Mouse (Mus musculus): Measurements from ENCODE around the gene Pxt1.
"Not testable (repeated sequence)": the region's sequence is repeated elsewhere in the genome, so short reads cannot be mapped to it uniquely, and the experiment has no call there.

Gene Pxt1

DNA sequence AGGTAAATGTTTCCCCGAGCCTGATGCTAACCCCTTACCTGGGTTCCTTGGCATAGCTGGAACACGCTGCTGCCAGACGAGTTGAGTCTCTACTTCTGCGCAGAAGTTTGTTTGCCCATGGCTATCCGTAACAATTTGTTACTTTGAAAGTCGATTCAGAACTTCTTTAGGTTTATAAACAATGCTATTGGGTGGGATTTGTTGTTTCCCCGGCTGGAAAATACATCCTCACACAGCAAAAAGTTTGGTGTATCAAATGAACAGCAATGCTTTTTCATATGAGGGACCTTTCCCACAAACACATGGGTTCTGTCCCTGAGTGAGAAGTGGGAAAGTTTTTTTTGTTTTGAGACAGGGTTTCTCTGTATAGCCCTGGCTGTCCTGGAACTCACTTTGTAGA is at the start of gene Pxt1:
Gene Pxt1, minus strand, starts transcription at position 101 of the 400 bp plus-strand sequence.
- no peak for DNase-seq

DNA sequence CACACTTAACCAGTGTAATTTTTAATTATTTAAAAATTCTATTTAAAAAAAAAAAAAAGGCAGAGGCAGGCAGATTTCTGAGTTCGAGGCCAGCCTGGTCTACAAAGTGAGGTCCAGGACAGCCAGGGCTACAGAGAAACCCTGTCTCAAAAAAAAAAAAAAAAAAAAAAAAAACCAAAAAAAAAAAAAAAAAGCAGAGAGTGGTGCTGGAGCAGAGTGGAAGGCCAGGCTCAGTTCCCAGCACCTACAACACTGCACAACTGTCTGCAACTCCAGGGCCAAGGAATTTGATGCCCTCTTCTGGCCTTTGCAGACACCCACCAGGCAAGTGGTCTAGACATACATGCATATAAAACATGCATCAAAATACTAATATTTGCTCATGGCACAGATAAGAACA is 49.4 kb upstream of the Pxt1 start:
- not testable (repeated sequence) for DNase-seq

DNA sequence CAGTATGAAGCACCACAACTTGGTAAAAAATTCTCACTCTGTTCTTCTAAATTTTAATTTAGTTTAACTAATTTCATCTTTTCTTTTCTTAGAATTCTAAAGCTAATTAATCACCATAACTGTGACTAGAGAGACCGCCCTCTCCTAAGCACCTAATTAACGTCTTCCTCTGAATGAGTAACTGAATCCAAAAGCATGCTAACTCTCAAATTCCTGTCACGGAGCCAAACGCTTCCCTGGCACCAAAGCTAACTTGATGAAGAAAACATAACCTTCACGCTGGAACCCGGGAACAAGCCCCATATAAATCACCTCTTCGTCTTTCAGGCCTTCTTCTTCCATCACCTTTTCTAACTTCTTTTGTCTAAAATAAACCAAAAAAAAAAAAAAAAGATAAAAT is 48.5 kb upstream of the Pxt1 start:
- DNase-seq, result peak; percentile 87

DNA sequence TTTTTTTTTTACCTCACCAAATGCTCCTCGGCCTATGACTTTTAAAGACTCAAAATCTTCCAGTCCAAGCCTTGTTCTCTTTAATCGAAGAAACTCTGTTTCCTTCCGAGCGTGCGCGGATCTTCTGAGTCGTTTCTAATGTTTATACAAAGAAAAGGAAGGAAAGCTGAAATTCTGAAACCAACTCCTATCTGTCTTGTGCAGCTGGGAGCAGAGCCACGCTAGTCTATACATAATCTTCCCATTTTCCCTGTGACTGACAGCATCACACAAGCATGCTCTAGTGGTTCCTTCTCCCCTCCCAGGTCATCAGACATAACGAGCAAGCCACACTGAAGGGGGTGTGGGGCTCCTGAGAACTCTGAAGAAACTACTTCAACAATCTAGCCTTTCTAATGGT is 47.6 kb upstream of the Pxt1 start:
- DNase-seq, result no peak

DNA sequence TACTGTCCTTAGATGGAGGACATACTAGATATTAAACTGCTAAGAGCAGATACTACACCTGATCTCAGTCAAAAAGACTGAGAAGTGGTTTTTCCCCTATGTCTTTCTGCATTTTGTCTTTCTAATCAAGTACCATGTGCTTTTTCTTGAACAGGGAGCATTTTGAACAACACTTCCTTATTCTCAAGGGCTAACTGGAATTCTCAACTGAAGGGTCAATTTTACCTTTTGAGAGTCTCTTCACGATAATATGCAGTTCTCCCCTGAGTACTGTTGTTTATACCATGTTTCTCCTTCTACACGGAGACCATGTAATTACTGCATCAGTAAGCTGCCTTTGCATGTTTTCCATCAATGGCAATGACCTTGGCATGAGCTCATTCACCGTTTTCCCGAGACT is 46.4 kb upstream of the Pxt1 start:
- DNase-seq, result no peak

DNA sequence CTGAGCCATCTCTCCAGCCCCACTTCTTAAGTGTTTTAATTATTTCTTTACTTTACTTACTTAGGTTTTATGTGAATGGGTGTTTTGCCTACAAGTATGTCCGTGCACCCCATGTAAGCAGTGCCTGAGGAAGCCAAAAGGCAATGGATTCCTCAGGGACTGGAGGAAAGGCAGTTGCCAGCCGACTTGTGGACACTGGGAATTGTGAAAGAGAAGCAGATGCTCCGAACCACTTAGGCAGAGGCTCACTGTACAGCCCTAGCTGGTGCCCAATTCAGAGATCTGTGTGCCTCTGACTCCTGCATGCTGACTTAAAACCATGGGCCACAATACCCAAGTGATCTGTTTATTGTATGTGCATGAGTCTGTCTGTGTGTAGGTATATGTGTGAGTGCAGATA is 45.4 kb upstream of the Pxt1 start:
- no peak for DNase-seq

DNA sequence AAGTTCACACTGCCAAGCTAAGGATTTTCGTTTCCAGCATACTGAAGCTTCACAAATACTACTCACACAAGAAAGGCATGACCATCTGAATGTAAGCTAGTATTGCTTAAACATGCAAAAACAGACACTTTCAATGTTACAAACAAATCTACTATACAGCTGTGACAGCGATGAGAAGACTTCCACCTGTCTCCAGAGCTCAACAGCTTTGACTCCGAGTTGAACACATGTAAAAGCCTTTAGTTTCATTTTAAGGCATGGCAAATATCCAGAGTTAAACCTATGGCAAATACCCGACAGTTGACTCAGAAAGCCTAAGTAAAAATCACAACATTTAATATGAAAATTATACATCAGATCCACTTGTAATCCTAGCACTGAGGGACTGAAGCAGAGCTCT is 44.7 kb upstream of the Pxt1 start:
- no peak for DNase-seq

DNA sequence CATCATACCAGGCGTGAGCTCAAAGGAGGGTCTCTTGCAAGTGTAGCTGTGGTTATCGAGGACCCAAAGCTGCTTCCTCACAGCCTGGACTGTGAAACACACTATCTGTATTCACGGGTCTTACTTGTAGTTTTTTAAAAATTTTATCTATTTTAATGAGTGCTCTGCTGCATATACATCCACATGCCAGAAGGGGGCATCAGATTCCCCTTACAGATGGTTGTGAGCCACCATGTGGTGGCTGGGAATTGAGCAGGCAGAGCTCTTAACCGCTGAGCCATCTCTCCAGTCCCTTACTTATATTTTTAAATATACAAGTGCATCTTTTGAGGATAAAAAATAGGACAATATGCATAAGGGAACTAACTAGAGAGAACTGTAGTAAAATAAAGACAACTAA is 44.1 kb upstream of the Pxt1 start:
- DNase-seq, result peak; percentile 52

DNA sequence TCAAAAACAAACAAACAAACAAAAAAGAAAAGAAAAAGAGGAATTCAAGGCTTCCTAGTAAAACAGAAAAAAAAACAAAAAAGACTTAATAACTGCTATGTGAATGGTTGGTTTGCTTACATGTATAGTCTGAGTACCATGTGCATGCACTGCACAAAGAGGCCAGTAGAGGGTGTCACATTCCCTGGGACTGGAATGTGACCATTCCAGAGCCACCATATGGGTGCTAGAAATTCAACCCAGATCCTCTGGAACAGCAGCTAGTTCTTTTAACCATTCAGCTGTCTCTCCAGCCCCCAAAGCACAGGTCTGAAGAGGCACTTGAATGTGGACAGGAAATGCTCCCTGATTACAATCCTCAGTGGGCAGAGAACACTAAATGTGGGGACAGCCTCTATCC is 43.2 kb upstream of the Pxt1 start:
- peak; percentile 32 for DNase-seq

DNA sequence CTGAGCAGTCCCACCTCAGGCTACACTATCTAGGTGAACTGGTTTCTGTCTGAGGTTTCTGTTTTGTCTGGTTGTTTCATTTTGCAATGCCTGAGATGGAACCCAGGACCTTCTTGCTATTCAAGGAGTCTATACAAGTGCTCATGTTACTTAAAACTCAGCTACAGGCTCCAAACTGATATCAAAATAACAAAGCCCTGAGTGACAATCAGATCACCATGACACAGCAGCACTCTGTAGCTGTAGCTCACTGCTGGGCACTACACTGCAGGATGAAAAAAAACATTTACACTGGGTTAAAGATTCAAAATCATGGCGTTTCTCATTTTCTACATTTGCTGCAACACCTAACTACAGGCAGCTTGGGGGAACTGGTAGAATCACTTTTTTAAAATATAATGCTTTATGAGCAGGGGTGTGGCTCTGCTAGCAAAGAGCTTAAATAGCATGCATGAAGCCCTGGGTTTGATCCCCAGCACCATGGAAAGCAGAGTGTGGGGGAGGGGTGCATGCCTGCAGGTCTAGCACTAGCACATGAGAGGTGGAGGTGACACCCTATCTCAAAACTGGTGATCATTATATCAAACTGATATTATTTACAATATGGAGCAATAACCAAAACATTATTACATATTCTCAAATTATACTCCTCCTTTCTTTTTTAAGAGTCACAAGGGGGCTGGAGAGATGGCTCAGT is 41.2 kb upstream of the Pxt1 start:
- no peak for DNase-seq

DNA sequence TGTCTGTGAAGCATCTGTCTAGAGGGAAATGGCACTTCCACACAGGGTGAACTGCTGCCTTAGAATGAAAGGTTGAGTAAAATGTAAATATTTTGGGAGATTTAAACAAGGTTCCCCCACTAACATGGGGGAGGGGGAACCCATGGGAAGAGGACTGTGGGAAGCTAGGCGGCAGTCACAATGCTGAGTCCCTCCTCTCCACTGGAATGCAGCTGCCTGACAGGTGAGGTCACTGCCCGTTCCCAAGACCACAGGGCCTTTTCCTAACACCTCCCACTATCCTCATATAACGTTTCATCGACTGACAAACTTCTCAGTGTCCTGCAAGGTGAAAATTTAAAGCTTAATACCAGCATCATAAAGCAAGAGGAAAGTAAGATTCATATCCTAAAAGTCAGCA is 39.0 kb upstream of the Pxt1 start:
- no peak for DNase-seq

DNA sequence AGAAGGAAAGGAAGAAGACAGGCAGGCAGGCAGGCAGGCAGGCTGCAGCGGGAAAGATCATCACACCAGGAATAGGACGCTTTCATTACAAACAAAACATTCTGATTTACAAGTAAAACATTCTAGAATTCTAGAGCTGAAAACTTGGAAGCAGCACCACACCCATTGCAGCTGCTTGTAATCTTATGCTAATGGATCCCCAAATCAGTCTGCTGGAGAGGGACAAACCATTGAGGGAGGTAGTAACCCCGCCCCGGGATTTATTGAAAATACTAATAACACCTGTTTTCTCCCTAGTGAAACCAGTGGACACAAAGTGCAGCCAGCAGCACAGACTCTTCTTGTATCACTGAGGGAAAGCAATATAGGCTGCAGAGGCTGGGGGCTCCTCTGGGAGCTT is 37.4 kb upstream of the Pxt1 start:
- DNase-seq, result no peak

DNA sequence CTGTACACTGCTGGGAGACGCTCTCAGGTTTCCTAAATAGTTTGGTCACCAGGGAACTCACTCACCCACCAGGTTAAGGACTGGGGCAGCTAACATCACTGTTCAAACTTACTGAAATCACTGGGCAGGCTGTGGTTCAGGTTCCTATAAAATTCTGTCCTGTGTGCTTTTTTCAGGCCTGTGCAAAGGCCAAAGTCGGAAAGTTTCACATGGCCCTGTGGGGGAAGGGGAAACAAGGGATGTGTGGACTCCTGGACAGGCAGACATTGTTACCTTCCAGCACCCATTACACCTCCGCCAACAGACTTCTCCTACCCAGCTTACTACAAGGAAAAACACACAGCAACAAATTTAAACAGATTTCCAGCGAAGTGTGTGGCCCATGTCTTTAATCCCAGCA is 35.5 kb upstream of the Pxt1 start:
- DNase-seq, result peak; percentile 84

DNA sequence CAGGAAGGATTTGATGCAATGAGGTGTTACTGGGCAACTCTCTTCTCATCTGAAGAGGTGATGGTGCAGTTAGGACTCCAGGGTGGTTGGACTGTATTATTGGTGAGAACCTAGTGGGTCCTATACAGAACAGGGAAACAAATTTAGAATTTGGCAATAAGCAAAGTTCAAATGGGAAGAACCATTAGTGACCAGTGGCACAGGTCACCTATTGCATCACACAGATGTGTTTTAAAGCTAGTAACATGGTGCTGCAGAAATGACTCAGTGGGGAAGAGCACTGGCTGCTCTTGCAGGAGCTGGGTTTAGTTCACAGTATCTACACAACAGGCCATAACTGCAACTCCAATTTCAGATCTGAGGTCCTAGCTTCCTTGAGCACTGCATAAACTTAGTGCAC is 26.5 kb upstream of the Pxt1 start:
- no peak for DNase-seq

DNA sequence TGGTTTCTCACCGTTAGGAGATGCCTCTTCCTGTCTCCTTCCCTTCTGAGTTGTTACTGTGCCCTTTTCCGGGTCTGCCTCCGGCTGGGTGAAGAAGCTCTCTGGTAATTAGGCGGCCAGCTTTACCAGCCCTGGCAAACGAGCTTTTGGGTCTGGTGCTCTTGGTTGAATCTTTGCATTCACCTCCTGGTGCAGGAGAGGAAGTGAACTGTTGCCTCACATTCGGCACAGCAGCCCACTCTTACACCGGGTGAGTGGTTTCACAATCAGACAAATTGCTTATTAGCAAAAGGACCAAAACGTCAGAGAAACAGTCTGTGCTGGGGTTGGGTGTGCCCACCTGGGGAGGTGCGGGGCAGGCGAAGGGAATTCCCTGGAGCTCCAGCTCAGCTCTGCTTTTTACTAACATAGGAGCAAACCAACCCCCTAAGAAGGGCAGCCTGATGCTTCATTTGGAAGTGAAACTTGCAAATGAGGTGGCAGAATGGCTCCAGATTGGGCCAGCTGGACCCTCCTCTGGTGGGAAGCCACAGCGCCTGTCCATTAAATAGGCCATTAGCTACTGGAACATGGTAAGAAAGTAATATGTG is 23.5 kb upstream of the Pxt1 start:
- DNase-seq, result no peak

DNA sequence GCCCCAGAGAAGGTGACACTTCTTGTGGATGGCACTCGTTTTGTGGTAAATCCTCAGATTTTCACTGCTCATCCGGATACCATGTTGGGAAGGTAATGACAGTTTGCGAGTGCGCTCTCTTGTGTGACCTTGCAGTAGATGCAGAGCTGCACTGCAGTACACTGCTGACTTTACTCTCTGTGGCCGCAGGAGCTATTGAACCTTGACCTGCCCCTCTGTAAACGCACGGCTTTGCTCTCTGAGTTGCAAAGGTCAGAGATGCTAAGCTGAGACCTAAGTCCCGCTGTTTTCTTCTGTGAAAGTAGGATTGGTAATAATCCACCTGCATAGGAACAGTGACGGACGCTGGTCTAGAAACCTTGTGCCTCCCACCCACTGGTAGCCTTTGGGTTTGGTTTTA is 18.0 kb upstream of the Pxt1 start:
- DNase-seq, result peak; percentile 84

DNA sequence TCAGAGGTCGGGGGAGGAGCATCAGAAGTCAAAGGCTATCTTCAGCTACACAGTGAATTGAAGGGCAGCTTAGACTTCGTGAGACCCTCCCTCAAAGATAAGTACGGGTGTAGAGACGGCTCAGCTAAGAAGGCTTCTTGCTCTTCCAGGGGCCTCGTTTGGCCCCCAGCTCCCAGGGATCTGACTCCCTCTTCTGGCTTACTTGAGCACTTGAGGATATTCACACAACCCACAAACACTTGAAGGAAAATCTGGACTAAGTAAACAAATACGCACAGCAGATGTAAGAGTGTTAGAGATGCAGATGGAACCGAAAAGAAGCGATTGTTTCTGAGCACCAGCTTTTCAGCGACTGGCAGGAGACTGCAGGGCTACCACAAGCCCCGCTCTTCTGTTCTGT is 17.0 kb upstream of the Pxt1 start:
- DNase-seq, result no peak

DNA sequence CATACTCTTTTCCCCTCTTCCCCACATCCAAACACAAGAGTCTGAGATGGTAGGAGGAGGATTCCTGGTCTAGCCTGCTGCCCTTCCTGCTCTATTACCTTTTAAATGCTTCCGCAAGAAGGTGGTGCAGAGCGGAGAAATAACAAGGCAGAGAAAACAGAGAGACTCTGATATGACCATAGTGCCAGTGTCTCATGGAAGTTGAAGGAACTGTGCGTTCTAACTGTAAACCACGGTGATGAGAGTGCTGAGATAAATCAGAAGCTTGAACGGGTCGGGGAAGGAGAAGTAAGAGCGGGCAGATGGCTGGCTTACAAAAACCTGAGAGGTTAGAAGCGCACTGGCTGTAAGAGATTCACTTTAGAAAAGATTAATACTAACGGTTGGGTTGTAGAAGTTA is 10.8 kb upstream of the Pxt1 start:
- DNase-seq, result no peak

DNA sequence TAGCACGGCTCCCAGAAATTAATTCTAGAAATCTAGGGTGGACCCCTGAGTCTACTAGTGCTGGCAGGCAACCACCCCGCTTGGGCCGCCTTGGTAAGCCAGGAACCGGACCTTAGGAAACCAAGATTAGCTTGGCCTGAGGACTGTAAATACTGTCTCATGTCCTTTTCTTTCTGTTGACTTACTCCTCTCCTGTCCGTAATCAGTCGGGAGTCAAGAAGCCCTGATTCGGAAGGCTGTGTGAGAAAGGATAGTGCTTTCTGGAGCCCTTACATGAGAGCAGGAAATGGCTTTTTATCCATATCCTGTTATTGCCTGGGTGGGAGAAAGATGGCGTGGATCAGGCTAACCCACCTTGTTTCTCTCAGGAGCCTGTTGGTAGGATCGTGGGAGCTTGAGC is 9.6 kb upstream of the Pxt1 start:
- peak; percentile 24 for DNase-seq

DNA sequence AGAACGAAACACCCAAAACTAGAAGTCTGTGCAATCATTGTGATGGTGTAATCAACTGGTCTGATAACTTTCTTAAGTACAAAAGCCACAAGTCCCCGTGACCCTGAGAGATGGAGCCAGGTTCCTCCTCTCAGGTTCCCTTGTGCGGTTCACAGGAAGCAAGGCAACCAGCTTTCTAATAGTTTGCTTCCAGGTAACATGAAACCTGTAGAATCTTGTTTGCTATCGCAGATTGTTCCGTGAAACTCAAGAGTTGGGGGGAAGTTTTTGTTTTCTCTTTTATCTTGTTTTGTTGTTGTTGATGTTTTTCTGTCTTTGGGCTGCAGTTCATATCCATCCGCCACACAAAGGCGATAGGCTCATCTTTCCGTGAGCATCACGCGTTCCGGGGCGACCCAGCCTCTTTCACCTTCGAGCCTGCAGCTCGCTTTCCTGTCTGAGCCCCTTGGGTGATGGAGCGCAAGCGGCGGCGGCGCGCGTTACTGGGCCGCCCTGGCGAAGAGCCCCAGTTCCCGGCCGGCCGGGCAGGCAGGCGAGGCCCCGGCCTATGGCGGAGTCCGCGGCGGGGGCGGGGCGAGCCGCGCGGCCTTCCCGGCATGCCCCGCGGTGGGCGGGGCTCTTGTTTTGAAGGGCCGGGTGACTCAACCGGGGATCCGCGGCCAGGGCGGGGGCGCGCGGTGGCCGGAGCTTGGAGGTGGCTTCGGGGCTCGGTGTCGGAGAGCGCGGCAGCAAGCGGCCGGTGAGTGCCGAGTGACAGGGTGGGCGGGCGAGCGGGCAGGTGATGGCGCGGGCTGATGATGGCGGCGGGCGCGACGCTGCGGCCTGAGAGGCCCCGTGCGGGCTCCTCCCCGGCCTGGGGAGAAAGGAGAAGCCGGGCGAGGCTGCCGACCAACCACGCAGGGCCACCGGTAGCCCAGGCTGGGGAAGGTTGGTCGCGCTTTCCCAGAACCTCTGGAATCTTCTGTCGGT is 8.5 kb upstream of the Pxt1 start, which contains the start of gene Kctd20:
Gene Kctd20, plus strand, starts transcription at position 120 of the 969 bp plus-strand sequence.
- DNase-seq, result peak; percentile 94

DNA sequence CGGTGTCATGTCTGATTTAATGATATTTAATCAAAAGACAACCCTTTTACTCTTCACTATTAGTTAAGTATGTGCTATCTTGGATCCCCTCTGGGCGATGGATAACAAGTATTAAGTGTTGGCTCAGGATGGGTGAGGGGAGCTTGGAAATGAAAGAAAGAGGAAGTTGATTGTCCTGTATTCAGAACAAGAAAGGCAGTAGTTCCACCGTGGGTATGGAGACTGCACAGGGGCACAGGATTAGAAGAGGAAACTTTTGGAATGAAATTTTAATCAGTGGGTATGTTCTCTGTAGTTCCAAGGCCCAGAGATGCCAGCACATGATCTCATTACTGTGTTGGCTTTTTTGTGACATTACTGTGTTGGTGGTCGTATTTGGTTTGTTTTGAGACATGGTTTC is 7.1 kb upstream of the Pxt1 start:
- no peak for DNase-seq

DNA sequence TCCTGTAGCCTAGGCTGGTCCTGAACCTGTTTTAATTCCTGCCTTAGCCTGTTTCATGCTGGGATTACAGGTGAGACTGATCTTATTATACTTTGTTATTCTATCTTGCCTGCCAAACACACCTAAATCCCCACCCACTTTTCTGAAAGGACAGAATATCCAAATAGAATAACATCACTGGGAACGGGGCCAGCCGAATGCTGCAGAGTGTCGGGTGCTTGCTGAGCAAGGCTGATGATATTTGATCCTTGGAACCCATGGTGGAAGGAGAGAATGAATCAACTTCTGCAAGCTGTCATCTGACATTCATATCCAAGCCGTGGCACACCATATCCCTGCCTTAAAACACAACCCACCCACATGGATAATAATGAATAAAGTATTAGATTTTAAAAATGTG is 5.0 kb upstream of the Pxt1 start:
- DNase-seq, result no peak

DNA sequence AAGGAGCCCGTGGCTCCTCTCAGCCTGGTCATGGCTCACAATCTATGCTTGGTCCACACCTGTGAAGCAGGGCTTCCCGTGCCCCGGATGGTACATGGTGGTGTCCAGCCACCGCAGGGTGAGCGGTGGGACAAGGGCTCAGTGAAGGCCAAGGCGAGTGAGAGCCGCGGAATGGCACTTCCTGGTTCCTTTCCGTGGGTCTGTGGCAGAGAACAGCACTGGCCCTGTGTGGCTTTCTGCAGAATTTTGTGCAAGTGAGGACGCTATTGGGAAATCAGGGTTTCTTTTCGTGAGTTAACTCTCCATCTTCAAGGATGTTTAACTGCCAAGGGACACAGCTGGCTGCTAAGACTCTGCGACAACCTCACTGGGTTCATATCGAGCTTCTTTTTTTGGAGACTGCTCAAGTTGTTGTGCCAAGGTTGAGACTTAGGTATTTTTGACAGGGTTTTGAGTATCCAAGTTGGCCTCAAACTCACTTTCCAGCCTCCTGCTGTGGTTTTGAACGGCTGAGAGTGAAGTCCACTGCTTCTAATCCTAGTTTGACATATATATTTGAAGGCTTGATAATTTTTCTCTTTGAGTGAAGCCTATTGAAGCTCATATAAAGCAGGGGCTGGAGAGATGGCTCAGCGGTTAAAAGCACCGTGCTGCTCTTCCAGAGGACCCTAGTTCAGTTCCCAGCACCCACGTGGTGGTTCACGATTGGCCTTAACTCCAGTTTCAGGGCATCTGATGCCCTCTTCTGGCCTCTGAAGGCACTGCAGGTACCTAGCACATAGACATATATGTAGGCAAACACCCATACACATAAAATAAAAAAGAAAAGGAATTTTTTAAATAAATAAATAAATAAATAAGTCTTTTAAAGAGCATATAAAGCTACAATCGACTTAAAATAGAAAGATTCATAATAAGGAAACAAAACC is 3.6 kb upstream of the Pxt1 start:
- no peak for DNase-seq
